18 mouse cellular contexts compared by ENCODE assay signal in genomic region chr11:80742462-80742861, GRCm38 (mm10). TPM values are rescaled to one million over a fixed set of nuclear protein-coding genes. Genes with fewer than 3 reads are reported as not detected.
DNase-seq lines count a peak whose midpoint lies in the region; ATAC-seq lines count a peak whose summit lies in the region.
"Had no signal": no experiment of that assay in that cellular context is flagged by ENCODE, and none has a peak within 500 bp of the region (broad histone marks: within the 10 kb centered on the region; RNA-seq: fewer than 3 reads in every experiment).

No protein-coding gene starts in this region.

- DNase-seq in heart, adult 11 months, result peak; percentile 52
- DNase-seq in heart, postnatal 4 days, result no peak
- no peak for DNase-seq in embryo, embryonic 9.5 days (ENCODE audit: extremely low spot score)
- DNase-seq: adrenal gland, adult 2 months; adrenal gland, adult 8-10 months; adrenal gland, postnatal 10 days; adrenal gland, postnatal 14 days; adrenal gland, postnatal 25 days; adrenal gland, postnatal 36 days; B cell, adult 2 months; cerebellum, adult 11 months; cerebellum, adult 11-12 months; cerebellum, adult 18-20 months had no signal

- ATAC-seq in erythroblast, adult 5-6 weeks (replicated peaks; ENCODE audit: low FRiP score, poor library complexity, severe bottlenecking), result peak; percentile 62; the same call in 1 of the 2 replicates
- ATAC-seq: activated CD4-positive, CD25-positive, alpha-beta regulatory T cell, adult 4 months; CD4-positive, CD25-positive, alpha-beta regulatory T cell, adult 4 months; Patski had no signal

RNA-seq across cellular contexts. Expression of gene Myo1d, which starts 37.4 kb away (rescaled TPM):
- 10 to 100 TPM; 17.4 to 18.5 TPM for total RNA-seq in heart, postnatal 4 days (2021)
- 64.4 and 69.2 TPM in 2 replicates for total RNA-seq in erythroblast, adult 5-6 weeks (2015; ENCODE audit: low replicate concordance)
- 74.5 and 89.8 TPM in 2 replicates for total RNA-seq in erythroblast, adult 5-6 weeks (2017; ENCODE audit: low replicate concordance)
- total RNA-seq: G1E had no signal
